Mouse (Mus musculus): ENCODE measurements around the gene Clhc1. TPM values are rescaled to one million over a fixed set of nuclear protein-coding genes. Genes with fewer than 3 reads are reported as not detected.

Gene Clhc1
- polyA plus RNA-seq, 1 experiment from 2014 or later, result 0.25 TPM

Other genes with a start within 250 kb of the Clhc1 start
- gene Ccdc88a, start 174.3 kb upstream of the Clhc1 start, polyA plus RNA-seq (2016; fragmentation: Nextera tagmentation; extraction: Ambion mirVana), result 32.4 and 39.0 TPM in 2 replicates
- 16.5 and 19.6 TPM in 2 replicates for gene Prorsd1, start 32.9 kb upstream of the Clhc1 start, polyA plus RNA-seq (2016; fragmentation: Nextera tagmentation; extraction: Ambion mirVana)
- gene Mtif2, start 21.5 kb upstream of the Clhc1 start, polyA plus RNA-seq (2016; fragmentation: Nextera tagmentation; extraction: Ambion mirVana), result 41.0 and 46.7 TPM in 2 replicates
- gene Rps27a, start 159 bp downstream of the Clhc1 start, polyA plus RNA-seq (2016; fragmentation: Nextera tagmentation; extraction: Ambion mirVana), result 932 and 1,013 TPM in 2 replicates
- gene Rtn4, start 145.0 kb downstream of the Clhc1 start, polyA plus RNA-seq (2016; fragmentation: Nextera tagmentation; extraction: Ambion mirVana), result 66.5 and 67.1 TPM in 2 replicates